Mouse (Mus musculus): ENCODE results near the gene Trim68. TPM values are rescaled to one million over a fixed set of nuclear protein-coding genes. Genes with fewer than 3 reads are reported as not detected.

The Trim68 gene
- polyA plus RNA-seq (2016; fragmentation: Nextera tagmentation; extraction: Ambion mirVana), result 10.8 and 12.4 TPM in 2 replicates

DNA sequence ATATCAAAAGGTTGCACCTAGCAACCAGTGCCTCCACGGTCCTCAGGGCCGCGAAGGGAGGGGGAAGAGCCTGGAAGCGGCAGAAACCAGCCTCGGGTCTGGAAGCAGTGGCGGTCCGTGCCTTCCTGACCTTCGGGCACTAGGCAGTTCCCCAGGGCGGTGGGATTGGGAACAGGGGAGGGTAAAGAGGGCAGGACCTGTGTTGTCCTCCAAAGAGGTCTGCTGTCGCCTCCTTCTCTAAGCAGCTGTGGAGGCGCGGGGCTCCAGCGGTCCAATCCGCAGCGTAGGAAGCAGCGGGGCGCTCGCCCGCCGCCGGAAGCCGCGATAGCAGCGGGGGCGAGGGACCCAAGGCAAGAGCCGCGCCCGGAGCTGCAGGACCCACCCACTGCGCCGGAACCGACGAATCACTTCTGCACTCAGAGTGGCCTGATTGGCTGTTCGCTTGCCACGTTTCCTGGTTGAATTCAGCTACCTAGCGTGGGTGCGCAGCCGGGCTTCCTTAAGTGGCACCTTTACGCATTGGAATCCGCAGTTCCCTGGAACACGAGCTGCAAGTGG is at the start of gene Trim68:
Trim68 (minus strand) TSS at position 384 of the 558 bp plus-strand sequence.
- Histone ChIP-seq H3K36me3 (no peaks in the 10 kb centered on the region), H3K4me1 (0 out of 2 replicates have a peak, but pooled peaks cover 3% of the 10 kb centered on the region), H3K27me3 (replicated peaks) (no peaks in the 10 kb centered on the region), H3K9ac (peak within 1 kb of the TSS; percentile 64), H3K4me2 (replicated peaks) (peak within 1 kb of the TSS; percentile 65), H3K4me3 (peak within 1 kb of the TSS; percentile 60), H3K27ac (peak within 1 kb of the TSS; percentile 20; the same call in 1 of the 2 replicates), H3K9me3 (no peaks in the 10 kb centered on the region)
- WGBS, result under 1% methylated on average over 40 of the region's 40 CpGs
- ATAC-seq (ENCODE audit: low FRiP score, low read depth), result peak; percentile 100

DNA sequence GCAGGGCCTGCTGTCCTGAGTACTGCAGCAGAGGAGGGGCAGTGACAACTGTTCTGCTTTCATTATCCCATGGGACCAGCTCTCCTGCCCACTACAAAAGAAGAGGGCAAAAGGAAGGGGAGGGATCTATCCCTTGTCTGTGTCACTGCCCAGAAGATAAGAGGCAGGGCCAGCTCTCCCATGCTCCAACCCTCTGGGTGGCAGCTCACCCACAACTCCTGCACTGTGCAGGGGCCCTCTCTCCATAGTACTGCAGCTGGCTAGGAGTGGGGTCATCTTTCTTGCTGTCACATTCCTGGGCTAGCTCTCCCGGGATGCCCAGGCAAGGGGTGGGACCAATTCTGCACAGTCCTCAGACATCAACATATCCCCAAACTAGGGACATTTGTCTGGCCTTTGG is 46.7 kb upstream of the Trim68 start:
- no peaks in the 10 kb centered on the region for H3K9me3 ChIP-seq
- no peak for ATAC-seq (ENCODE audit: low FRiP score, low read depth)
- H3K4me1 ChIP-seq, result no peaks in the 10 kb centered on the region
- H3K27me3 ChIP-seq (replicated peaks), result no peaks in the 10 kb centered on the region
- no peak overlapping the region for H3K4me2 ChIP-seq (replicated peaks)
- no peak overlapping the region for H3K27ac ChIP-seq
- no peak overlapping the region for H3K9ac ChIP-seq
- 45% methylated on average over 1 of the region's 1 CpGs for WGBS
- H3K4me3 ChIP-seq, result no peak overlapping the region
- no peaks in the 10 kb centered on the region for H3K36me3 ChIP-seq

DNA sequence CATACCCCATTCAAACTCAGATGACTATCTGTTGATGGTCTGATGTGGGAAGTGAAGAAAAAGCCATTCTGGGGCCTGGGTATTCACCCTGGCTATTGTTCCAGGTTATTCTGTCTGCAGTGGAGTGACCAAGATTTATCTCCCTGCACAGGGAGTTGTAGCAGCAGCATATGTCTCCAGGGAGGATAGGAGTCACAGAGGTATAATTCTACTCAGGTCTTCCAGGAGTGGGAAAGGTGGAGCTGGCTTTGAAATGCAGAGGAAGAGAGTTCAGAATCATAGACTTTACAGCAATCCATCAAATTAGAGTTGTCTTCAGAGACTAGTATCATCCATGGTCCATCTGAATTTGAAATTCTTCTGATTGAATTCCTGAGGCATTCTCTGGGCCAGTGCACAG is 40.3 kb upstream of the Trim68 start, which contains the start of gene Olfr559:
Olfr559 (minus strand) TSS at position 101 of the 400 bp plus-strand sequence.
- ATAC-seq (ENCODE audit: low FRiP score, low read depth), result no peak
- Histone ChIP-seq H3K9me3 (no peaks in the 10 kb centered on the region), H3K27me3 (replicated peaks) (no peaks in the 10 kb centered on the region), H3K27ac (no peak within 1 kb of the TSS), H3K36me3 (no peaks in the 10 kb centered on the region), H3K4me2 (replicated peaks) (no peak within 1 kb of the TSS), H3K4me1 (no peaks in the 10 kb centered on the region), H3K9ac (no peak within 1 kb of the TSS), H3K4me3 (no peak within 1 kb of the TSS)

DNA sequence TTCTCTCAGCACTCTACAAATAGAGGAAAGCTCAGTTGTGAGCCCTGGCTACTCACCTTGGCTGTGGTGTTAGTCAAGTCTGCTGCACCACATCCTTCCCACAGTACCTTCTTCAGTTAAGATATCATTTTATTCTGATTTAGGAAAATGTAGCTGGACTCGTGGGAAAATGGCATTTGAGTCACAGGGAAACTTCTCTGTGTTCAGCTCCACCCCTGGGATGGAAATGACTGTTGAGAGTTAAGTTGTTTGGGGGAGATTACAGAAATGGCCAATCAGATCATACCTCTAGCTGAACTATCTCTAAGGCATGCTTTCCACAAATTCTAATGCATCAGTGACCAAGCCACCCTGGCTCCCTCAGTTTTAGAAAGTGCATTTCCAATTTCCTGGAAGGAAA is 31.8 kb upstream of the Trim68 start, which contains the start of gene Olfr33:
Olfr33 (minus strand) TSS at position 101 of the 400 bp plus-strand sequence.
- no peaks in the 10 kb centered on the region for H3K36me3 ChIP-seq
- H3K4me3 ChIP-seq, result no peak within 1 kb of the TSS
- H3K4me1 ChIP-seq, result no peaks in the 10 kb centered on the region
- H3K27ac ChIP-seq, result no peak within 1 kb of the TSS
- no peak for ATAC-seq (ENCODE audit: low FRiP score, low read depth)
- no peak within 1 kb of the TSS for H3K4me2 ChIP-seq (replicated peaks)
- no peak within 1 kb of the TSS for H3K9ac ChIP-seq
- H3K9me3 ChIP-seq, result no peaks in the 10 kb centered on the region
- 39% methylated on average over 1 of the region's 1 CpGs for WGBS
- H3K27me3 ChIP-seq (replicated peaks), result no peaks in the 10 kb centered on the region

DNA sequence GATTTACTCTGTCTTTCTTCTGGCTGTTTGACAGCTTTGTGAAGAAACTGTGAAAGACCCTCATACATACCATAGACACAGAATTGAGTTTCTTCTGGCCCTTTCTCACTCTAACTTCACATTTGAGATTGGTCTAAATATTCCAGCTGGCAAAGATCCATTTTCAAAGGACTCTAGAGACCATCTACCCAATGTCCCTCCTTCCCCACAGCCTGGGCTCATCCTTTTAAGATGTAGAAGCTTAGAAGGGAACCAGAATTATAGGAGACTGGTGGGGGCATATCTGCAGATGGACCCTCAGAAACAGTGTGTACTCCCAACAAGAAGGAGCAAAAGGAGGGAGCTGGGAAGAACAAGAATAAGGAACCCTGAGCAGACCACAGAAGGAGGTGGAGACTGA is 14.8 kb upstream of the Trim68 start, which contains the start of gene Olfr558:
Olfr558 (plus strand) TSS at position 301 of the 400 bp plus-strand sequence.
- no peak within 1 kb of the TSS for H3K9ac ChIP-seq
- no peak within 1 kb of the TSS for H3K27ac ChIP-seq
- ATAC-seq (ENCODE audit: low FRiP score, low read depth), result no peak

DNA sequence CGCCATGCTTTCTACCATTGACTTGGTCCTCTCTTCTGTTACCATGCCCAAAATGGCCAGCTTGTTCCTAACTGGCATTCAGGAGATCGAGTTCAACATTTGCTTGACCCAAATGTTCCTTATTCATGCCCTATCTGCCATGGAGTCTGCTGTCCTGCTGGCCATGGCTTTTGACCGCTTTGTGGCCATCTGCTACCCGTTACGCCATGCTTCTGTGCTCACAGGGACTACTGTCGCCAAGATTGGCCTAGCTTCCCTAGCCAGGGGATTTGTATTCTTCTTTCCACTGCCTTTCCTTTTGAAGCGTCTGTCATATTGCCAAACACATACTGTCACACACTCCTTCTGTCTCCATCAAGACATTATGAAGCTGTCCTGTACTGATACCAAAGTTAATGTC is 11.3 kb upstream of the Trim68 start:
- ATAC-seq (ENCODE audit: low FRiP score, low read depth), result no peak
- 93% methylated on average over 7 of the region's 7 CpGs for WGBS
- Histone ChIP-seq H3K9me3 (no peaks in the 10 kb centered on the region), H3K4me1 (no peaks in the 10 kb centered on the region), H3K4me2 (replicated peaks) (no peak overlapping the region), H3K4me3 (no peak overlapping the region), H3K27me3 (replicated peaks) (no peaks in the 10 kb centered on the region), H3K27ac (no peak overlapping the region), H3K36me3 (no peaks in the 10 kb centered on the region), H3K9ac (no peak overlapping the region)

More for the DNA sequence above, 14.8 kb upstream of the Trim68 start, which contains the start of gene Olfr558:
- Histone ChIP-seq H3K4me2 (replicated peaks) (no peak within 1 kb of the TSS), H3K36me3 (no peaks in the 10 kb centered on the region), H3K4me1 (no peaks in the 10 kb centered on the region), H3K4me3 (no peak within 1 kb of the TSS), H3K27me3 (replicated peaks) (no peaks in the 10 kb centered on the region), H3K9me3 (no peaks in the 10 kb centered on the region)

DNA sequence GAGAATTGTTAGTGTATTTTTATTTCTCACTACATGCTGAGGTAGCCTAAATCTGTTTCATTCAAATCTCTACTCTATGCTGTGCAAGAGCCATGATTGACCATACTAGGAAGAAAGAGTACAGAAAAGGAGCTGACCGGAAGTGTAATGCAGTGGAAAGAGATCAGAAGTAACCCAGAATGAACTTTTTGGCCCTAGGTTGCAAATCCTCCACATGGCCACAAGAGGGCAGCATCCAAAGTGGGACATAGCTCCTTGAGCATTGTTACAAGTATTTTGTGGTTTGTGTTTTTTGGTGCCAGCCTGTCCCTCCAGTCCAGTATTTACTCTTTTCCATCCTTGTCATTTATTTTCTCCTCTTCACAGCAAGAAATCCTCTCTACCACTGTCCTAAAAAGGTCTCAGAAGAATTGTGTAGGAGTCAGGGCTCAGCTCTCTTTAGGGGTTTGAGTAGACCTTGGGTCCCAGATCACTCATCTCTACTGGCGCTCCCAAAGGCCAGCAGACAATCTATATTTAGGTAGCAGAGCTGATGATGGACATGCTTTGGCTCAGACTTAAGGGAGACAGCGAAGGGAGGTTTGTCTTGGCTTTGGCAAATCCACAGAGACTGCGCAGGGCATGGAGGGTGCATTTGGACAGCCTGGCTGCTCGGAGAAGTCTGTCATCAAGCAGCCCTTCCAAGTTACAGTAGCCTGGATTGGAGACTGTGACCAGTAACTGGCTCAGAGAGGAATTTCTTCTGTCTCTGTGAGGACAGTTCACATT is 8.4 kb upstream of the Trim68 start, which contains the start of gene Olfr557:
Olfr557 (plus strand) TSS at position 553 of the 768 bp plus-strand sequence.
- H3K27ac ChIP-seq, result no peak within 1 kb of the TSS
- H3K27me3 ChIP-seq (replicated peaks), result no peaks in the 10 kb centered on the region
- no peak within 1 kb of the TSS for H3K4me2 ChIP-seq (replicated peaks)
- no peaks in the 10 kb centered on the region for H3K36me3 ChIP-seq
- no peaks in the 10 kb centered on the region for H3K4me1 ChIP-seq
- 82% methylated on average over 5 of the region's 5 CpGs for WGBS
- no peak for ATAC-seq (ENCODE audit: low FRiP score, low read depth)
- H3K4me3 ChIP-seq, result no peak within 1 kb of the TSS
- no peaks in the 10 kb centered on the region for H3K9me3 ChIP-seq
- no peak within 1 kb of the TSS for H3K9ac ChIP-seq

DNA sequence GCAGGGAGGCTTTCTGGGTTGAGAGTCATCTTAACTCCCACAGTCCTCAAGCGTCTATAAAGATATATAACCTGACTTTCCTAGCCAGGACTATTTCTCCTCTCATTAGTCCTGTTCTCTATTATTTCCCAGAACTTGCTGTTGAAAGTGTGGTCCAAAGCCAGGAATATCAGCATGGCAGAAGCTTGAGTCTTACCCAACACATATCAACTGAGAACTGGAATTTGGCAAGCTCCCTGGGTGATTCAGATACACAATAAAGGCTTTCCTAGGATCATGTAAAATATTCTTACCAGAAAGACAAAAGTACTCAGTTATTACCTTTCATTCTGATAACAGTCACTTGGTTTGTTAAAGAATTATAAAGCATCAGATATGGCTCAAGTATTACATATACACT is 5.2 kb downstream of the Trim68 start:
- Histone ChIP-seq H3K4me1 (no peaks in the 10 kb centered on the region), H3K4me2 (replicated peaks) (no peak overlapping the region), H3K27me3 (replicated peaks) (no peaks in the 10 kb centered on the region), H3K9me3 (no peaks in the 10 kb centered on the region), H3K9ac (no peak overlapping the region), H3K36me3 (no peaks in the 10 kb centered on the region; the same call in 1 of the 2 replicates), H3K27ac (no peak overlapping the region), H3K4me3 (no peak overlapping the region)
- WGBS, result 96% methylated on average over 1 of the region's 1 CpGs
- ATAC-seq (ENCODE audit: low FRiP score, low read depth), result no peak

DNA sequence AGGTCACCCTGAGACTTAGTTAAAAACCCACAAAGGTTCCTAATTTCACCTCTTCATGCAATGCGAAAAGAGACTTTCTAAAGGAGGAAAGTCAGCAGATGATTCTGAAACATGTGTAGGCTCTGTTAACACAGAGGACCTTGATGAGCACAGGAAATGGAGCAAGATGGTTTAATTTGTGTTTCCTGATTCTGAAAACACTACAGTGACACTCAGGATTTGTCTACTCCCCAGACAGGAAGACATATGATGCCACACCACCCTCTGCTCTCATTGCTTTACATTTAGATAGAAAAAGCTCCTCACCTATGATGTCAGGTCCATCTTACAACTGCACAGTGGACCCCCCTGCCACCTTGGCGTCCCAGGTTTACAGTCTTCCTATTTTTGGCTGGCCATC is 10.9 kb downstream of the Trim68 start:
- H3K9me3 ChIP-seq, result no peaks in the 10 kb centered on the region
- no peak for ATAC-seq (ENCODE audit: low FRiP score, low read depth)
- H3K9ac ChIP-seq, result no peak overlapping the region
- H3K27me3 ChIP-seq (replicated peaks), result no peaks in the 10 kb centered on the region
- H3K4me3 ChIP-seq, result no peak overlapping the region
- no peak overlapping the region for H3K27ac ChIP-seq
- no peaks in the 10 kb centered on the region for H3K4me1 ChIP-seq
- WGBS, result 90% methylated on average over 2 of the region's 2 CpGs
- no peak overlapping the region for H3K4me2 ChIP-seq (replicated peaks)
- no peaks in the 10 kb centered on the region; the same call in 1 of the 2 replicates for H3K36me3 ChIP-seq

DNA sequence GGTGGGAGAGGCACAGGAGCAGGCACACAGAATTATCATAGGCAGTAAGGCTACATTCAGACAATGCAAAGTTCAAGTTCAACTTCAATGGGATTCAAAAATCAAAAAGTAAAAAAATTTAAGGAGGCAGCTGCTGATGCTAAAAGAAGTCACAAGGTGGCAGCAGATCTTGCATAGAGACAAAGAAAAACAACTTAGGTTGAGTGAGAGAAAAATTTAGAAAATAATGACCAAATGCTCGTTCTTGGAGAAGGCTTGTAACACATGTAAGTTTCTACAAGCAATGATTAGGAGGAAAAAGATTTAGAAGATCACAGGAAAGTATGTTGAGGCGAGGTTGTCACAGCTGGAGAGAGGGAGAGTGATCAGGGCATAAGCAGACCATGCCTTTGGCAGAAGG is 21.7 kb downstream of the Trim68 start:
- Histone ChIP-seq H3K4me1 (no peaks in the 10 kb centered on the region), H3K4me3 (no peak overlapping the region), H3K36me3 (no peaks in the 10 kb centered on the region), H3K4me2 (replicated peaks) (no peak overlapping the region), H3K9ac (no peak overlapping the region), H3K9me3 (no peaks in the 10 kb centered on the region), H3K27ac (no peak overlapping the region), H3K27me3 (replicated peaks) (no peaks in the 10 kb centered on the region)
- WGBS, result 52% methylated on average over 2 of the region's 2 CpGs
- ATAC-seq (ENCODE audit: low FRiP score, low read depth), result no peak

DNA sequence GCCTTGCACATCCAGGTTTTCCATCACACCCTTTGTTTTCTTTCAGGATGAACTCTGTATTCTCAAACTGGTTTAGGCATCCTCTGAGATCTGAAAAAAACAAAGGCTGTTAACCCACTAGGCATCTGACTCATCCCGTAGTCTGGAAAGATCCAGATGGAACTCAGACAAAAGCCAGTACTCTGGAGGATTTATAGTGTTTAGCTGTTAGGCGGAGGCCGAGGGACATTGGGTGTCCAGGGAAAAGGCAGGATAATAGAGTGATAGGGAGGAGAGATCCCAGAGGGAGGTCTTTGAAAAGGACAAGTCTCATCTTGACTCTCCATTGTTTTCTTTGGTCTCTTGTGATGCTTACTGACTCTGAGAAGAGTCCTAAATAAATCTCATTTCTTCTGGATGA is 22.5 kb downstream of the Trim68 start, which contains the start of gene Olfr556:
Olfr556 (plus strand) TSS at position 301 of the 400 bp plus-strand sequence.
- no peak for ATAC-seq (ENCODE audit: low FRiP score, low read depth)
- WGBS, result 16% methylated on average over 3 of the region's 3 CpGs

DNA sequence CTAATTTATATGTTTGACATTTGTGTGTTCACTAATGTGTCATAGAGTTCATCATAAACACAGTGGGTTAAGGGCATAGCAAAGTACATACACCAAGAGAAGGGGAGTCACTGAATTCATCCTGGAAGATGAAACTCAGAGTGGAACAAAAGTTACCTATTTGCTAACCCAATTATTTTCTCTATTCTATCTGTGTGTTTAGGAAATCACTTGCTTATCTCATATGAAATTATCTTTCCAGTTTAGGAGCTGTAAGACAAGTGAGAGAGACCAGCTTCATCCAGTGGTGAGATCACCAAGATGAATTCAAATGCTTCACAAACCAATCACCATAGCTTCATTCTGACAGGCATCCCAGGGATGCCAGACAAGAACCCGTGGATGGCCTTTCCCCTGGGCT is 28.6 kb downstream of the Trim68 start, which contains the start of gene Olfr555:
Olfr555 (plus strand) TSS at position 301 of the 400 bp plus-strand sequence.
- Histone ChIP-seq H3K27ac (no peak within 1 kb of the TSS), H3K36me3 (no peaks in the 10 kb centered on the region), H3K9me3 (no peaks in the 10 kb centered on the region), H3K9ac (no peak within 1 kb of the TSS), H3K4me3 (no peak within 1 kb of the TSS), H3K4me2 (replicated peaks) (no peak within 1 kb of the TSS), H3K4me1 (no peaks in the 10 kb centered on the region), H3K27me3 (replicated peaks) (no peaks in the 10 kb centered on the region)
- ATAC-seq (ENCODE audit: low FRiP score, low read depth), result no peak
- 73% methylated on average over 1 of the region's 1 CpGs for WGBS

More for the DNA sequence above, 22.5 kb downstream of the Trim68 start, which contains the start of gene Olfr556:
- Histone ChIP-seq H3K36me3 (no peaks in the 10 kb centered on the region), H3K4me2 (replicated peaks) (no peak within 1 kb of the TSS), H3K4me1 (no peaks in the 10 kb centered on the region), H3K9me3 (no peaks in the 10 kb centered on the region), H3K9ac (no peak within 1 kb of the TSS), H3K27ac (no peak within 1 kb of the TSS), H3K27me3 (replicated peaks) (no peaks in the 10 kb centered on the region), H3K4me3 (no peak within 1 kb of the TSS)

All from neural tube, embryonic 12.5 days (tissue).